Mouse (Mus musculus): ENCODE measurements around the gene Foxo1. TPM values are rescaled to one million over a fixed set of nuclear protein-coding genes. Genes with fewer than 3 reads are reported as not detected.

Foxo1 gene
- total RNA-seq, 2 experiments from 2014 or later: 0.26 to 2.1 TPM

- no peak for ATAC-seq (replicated peaks; ENCODE audit: low FRiP score, poor library complexity, severe bottlenecking)
Measured at GRCm38 (mm10) chr3:52400284-52401161, 132.4 kb downstream of the Foxo1 start.

GRCm38 (mm10) chr3:52401162-52401928 lies 133.2 kb downstream of the Foxo1 start:
- ATAC-seq (replicated peaks; ENCODE audit: low FRiP score, poor library complexity, severe bottlenecking): no peak

Other genes starting within 250 kb of the Foxo1 start
- gene Maml3, start 163.3 kb upstream of the Foxo1 start, total RNA-seq (2015; ENCODE audit: low replicate concordance): 1.7 and 3.3 TPM in 2 replicates
- 0.84 and 1.3 TPM in 2 replicates for gene Maml3, start 163.3 kb upstream of the Foxo1 start, total RNA-seq (2017; ENCODE audit: low replicate concordance)